Mouse (Mus musculus) limb, embryonic 14.5 days (tissue): Measurements from ENCODE around the gene Cacna1e. TPM values are rescaled to one million over a fixed set of nuclear protein-coding genes. Genes with fewer than 3 reads are reported as not detected.

Source experiments
- ATAC-seq: fragments of 200-750 bp; cut with Nextera tagmentation; 2 replicates; pipeline ENCODE4 v1.8.0; 2017; ENCODE audit warnings: low read depth, moderate number of reproducible peaks, moderate TSS enrichment; ENCODE audit not compliant: low FRiP score
- DNase-seq: peaks from one replicate; pipeline ENCODE4 v3.0.0-alpha.2; 2015; ENCODE audit warnings: low spot score
- H3K27ac ChIP-seq: fragments of 300-500 bp; sonication (generic); replicated peaks from 2 replicates; pipeline ENCODE4 v1.5.1; 2014; ENCODE audit warnings: low read depth, mild to moderate bottlenecking, low read length, moderate library complexity, mixed read lengths
- H3K27me3 ChIP-seq: fragments of 300-500 bp; sonication (generic); 2 replicates; pipeline ENCODE4 v1.6.1; 2014; ENCODE audit warnings: low read length, mixed read lengths; ENCODE audit not compliant: control insufficient read depth, insufficient read depth
- H3K36me3 ChIP-seq: fragments of 300-500 bp; sonication (generic); 2 replicates; pipeline ENCODE4 v1.6.1; 2014; ENCODE audit warnings: mild to moderate bottlenecking, low read length, moderate library complexity, mixed read lengths; ENCODE audit not compliant: control insufficient read depth, insufficient read depth
- H3K4me1 ChIP-seq: fragments of 300-500 bp; sonication (generic); 2 replicates; pipeline ENCODE4 v1.6.1; 2014; ENCODE audit warnings: antibody characterized with exemption, low read length, mixed read lengths; ENCODE audit not compliant: control insufficient read depth, insufficient read depth
- H3K4me2 ChIP-seq: fragments of 300-500 bp; sonication (generic); replicated peaks from 2 replicates; pipeline ENCODE4 v1.6.1; 2014; ENCODE audit warnings: low read depth, mild to moderate bottlenecking, low read length, moderate library complexity; ENCODE audit not compliant: severe bottlenecking
- H3K4me3 ChIP-seq: fragments of 300-500 bp; sonication (generic); replicated peaks from 2 replicates; pipeline ENCODE4 v1.5.1; 2014; ENCODE audit warnings: low read length
- H3K9ac ChIP-seq: fragments of 300-500 bp; sonication (generic); 2 replicates; pipeline ENCODE4 v1.6.1; 2014; ENCODE audit warnings: mild to moderate bottlenecking, low read depth, low read length, moderate library complexity; ENCODE audit not compliant: severe bottlenecking
- H3K9me3 ChIP-seq: fragments of 300-500 bp; sonication (generic); 2 replicates; pipeline ENCODE4 v1.6.1; 2016; ENCODE audit warnings: low read length; ENCODE audit not compliant: control insufficient read depth
- POLR2A ChIP-seq: fragments of 200-500 bp; IDR thresholded peaks from 2 replicates; pipeline ENCODE4 v1.8.0; 2012; ENCODE audit warnings: inconsistent platforms, mild to moderate bottlenecking, moderate library complexity, borderline replicate concordance; ENCODE audit not compliant: insufficient read depth, insufficient read length; ENCODE audit errors: extremely low read depth
- WGBS: fragments of 180-500 bp; shearing (Covaris S2); extraction: QIAGEN DNeasy Blood & Tissue Kit; methylation state at CpG from one replicate; pipeline ENCODE4 v1.1.7; 2014; 5-methylcytosine and 5-hydroxymethylcytosine counted together
- polyA plus RNA-seq, 2 experiments: library from polyadenylated mRNA; depleted of rRNA in 1 of 2; stranded (reverse) in 1 of 2; unstranded in 1 of 2; fragments of >200 nt; fragmentation: Nextera tagmentation in 1 of 2; extraction: Ambion mirVana in 1 of 2; gene quantifications; 2 replicates each; pipeline versions ENCODE4 v1.2.1 to v1.2.3; 2012 to 2014

The Cacna1e gene
- polyA plus RNA-seq, 2 experiments, result 0.51 to 1.4 TPM

DNA sequence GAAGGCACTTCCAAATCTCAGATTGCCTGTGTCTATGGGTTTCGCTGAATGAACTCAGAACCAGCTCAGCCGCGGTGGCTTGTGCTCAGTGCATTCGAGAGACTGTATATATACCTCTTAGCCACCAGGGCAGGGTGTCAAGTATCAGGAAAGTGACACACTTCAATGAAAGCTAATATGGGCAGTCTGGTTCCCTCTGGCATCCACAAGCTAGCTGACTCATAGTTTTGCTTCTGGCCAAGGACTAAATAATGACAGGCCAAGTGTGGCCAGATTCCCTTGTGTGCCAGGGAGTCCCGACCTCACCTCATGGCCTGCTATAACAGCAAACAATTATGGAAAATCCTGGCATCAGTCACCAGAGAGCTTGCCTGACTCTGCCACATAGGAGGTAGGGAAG lies 422.8 kb downstream of the Cacna1e start:
- Histone ChIP-seq H3K9me3 (no peaks in the 10 kb centered on the region), H3K4me3 (no peak overlapping the region), H3K4me2 (no peak overlapping the region), H3K27ac (no peak overlapping the region), H3K4me1 (no peaks in the 10 kb centered on the region), H3K9ac (no peak overlapping the region), H3K27me3 (no peaks in the 10 kb centered on the region), H3K36me3 (no peaks in the 10 kb centered on the region)
- DNase-seq, result no peak
- ATAC-seq, result no peak
- WGBS, result 53% methylated on average over 5 of the region's 5 CpGs
- TF ChIP-seq POLR2A, result no peak

DNA sequence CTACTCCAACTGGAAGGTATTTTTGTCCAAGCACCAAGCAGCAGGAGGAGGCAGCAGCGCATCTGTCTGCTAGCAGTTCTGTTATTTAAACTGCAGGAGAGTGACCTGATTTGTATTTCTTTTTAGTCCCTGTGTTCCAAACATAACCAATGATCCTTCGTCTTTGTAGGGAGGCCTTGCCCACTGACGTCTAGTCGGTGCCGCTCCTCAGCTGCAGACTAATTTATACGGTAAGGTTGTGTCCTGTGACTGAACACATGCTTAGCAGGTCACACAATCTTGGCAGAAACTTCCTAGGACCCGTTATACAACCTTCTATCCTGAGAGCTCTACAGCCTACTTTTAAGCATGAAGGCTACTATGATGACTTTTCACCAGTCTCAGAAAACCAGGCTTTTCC lies 424.2 kb downstream of the Cacna1e start:
- Histone ChIP-seq H3K27me3 (no peaks in the 10 kb centered on the region), H3K4me2 (no peak overlapping the region), H3K9ac (no peak overlapping the region), H3K9me3 (no peaks in the 10 kb centered on the region), H3K27ac (no peak overlapping the region), H3K4me3 (no peak overlapping the region), H3K4me1 (no peaks in the 10 kb centered on the region), H3K36me3 (no peaks in the 10 kb centered on the region)
- DNase-seq, result no peak
- TF ChIP-seq POLR2A, result no peak
- WGBS, result 83% methylated on average over 7 of the region's 7 CpGs
- ATAC-seq, result no peak

DNA sequence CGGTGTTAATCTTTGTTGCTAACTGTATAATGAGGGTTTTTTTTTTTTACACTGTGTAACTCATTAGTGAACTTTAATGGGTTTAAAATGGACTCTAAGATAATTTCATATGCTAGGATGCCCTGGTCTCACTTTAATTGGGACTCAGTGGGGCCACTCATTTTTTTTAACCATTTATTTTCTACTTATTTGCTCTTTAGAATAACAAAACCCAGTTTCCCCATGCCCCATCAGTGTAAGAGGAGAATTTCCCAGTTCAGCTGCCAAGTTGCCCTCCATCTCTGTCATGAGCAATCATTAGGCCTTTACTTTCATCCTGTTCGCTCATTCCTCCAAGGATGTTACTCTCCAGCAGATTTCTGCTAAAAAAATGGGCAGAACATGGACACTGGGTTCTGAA lies 425.7 kb downstream of the Cacna1e start:
- no peaks in the 10 kb centered on the region for H3K27me3 ChIP-seq
- H3K9me3 ChIP-seq, result no peaks in the 10 kb centered on the region
- ATAC-seq, result no peak
- no peak overlapping the region for H3K9ac ChIP-seq
- H3K4me3 ChIP-seq, result no peak overlapping the region
- H3K27ac ChIP-seq, result no peak overlapping the region
- H3K36me3 ChIP-seq, result no peaks in the 10 kb centered on the region
- whole genome bisulfite sequencing, result 77% methylated on average over 2 of the region's 2 CpGs
- no peak for TF ChIP-seq POLR2A
- H3K4me2 ChIP-seq, result no peak overlapping the region
- no peak for DNase-seq
- H3K4me1 ChIP-seq, result no peaks in the 10 kb centered on the region

DNA sequence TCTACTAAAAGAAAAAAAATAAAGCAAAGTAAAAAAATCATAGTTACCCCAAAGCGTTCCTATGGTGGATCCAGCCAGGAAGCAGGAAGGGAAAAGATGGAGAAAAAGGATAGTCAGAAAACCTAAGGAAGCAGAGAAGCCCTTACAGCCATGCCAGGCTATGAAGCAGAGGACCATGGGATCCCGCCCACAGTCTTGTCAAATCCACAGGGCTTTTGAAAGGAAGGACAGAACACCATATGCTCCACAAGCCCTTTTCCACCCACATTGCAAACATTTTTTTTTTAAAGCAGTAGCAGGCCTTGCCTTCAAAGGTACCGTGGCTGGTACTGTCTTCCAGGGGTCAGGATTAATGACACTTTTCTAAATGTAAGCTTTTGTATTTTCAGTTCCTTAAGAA lies 433.5 kb downstream of the Cacna1e start:
- WGBS, result 82% methylated on average over 3 of the region's 3 CpGs
- Histone ChIP-seq H3K9ac (no peak overlapping the region), H3K36me3 (no peaks in the 10 kb centered on the region), H3K4me2 (no peak overlapping the region), H3K27me3 (no peaks in the 10 kb centered on the region), H3K4me1 (no peaks in the 10 kb centered on the region), H3K27ac (no peak overlapping the region), H3K4me3 (no peak overlapping the region), H3K9me3 (no peaks in the 10 kb centered on the region)
- ATAC-seq (no peak), DNase-seq (no peak)
- no peak for TF ChIP-seq POLR2A

DNA sequence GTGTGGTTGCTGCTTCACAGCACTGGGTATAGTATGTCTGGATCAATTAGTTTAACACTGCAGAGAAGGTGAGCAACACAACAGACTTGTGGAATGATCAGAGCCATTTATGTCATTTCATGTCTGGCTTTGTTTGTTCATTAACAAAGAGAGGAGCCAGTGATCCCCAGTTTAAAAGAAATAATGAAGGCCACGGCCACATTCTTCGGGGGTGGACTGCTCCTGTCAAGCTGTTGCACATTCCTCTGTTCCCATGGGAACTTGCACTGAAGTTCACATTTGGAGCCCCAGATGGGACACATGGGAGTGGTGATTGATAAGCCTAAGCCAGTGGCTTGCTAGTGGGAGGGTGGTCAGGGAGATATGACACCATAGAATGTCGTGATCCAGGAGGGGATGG lies 437.8 kb downstream of the Cacna1e start:
- no peaks in the 10 kb centered on the region for H3K36me3 ChIP-seq
- no peaks in the 10 kb centered on the region for H3K27me3 ChIP-seq
- H3K9me3 ChIP-seq, result no peaks in the 10 kb centered on the region
- H3K27ac ChIP-seq, result no peak overlapping the region
- H3K4me1 ChIP-seq, result no peaks in the 10 kb centered on the region
- 64% methylated on average over 3 of the region's 3 CpGs for WGBS
- no peak overlapping the region for H3K9ac ChIP-seq
- H3K4me2 ChIP-seq, result no peak overlapping the region
- ATAC-seq (no peak), DNase-seq (no peak)
- H3K4me3 ChIP-seq, result no peak overlapping the region
- TF ChIP-seq POLR2A, result no peak

DNA sequence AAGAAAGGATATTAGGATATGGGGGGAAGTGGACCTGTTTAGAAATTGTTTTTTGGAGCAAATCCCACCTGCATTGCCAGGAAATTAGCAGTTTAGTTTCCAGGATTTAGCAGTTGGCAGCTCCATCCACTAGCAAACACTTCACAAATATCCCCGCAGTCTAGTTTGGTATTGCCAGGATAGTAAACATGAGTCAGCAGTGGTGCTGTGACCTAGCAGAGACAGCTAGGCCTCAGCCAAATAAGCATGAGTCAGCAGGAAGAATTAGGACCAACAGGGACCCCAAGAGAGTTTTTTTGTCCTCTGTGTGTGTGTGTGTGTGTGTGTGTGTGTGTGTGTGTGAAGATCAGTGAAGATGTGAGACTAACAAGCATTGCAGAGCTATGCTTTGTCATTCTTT lies 450.8 kb downstream of the Cacna1e start:
- 92% methylated on average over 1 of the region's 1 CpGs for WGBS
- DNase-seq (no peak), ATAC-seq (no peak)
- TF ChIP-seq POLR2A, result no peak
- Histone ChIP-seq H3K4me3 (no peak overlapping the region), H3K4me2 (no peak overlapping the region), H3K9ac (no peak overlapping the region), H3K27ac (no peak overlapping the region), H3K9me3 (no peaks in the 10 kb centered on the region), H3K4me1 (no peaks in the 10 kb centered on the region), H3K36me3 (no peaks in the 10 kb centered on the region), H3K27me3 (no peaks in the 10 kb centered on the region)
